Mouse (Mus musculus) liver, adult 2 months (tissue): ENCODE measurements around the gene Gm614.

Experiments
- CTCF ChIP-seq: fragments of 200-500 bp; IDR thresholded peaks from 2 replicates; pipeline ENCODE4 v1.5.1; 2011; ENCODE audit warnings: low read depth, low read length, control low read depth
- POLR2A ChIP-seq: fragments of 200-500 bp; IDR thresholded peaks from 2 replicates; pipeline ENCODE4 v1.6.1; 2011; ENCODE audit warnings: low read length, control low read depth; ENCODE audit not compliant: insufficient read depth; ENCODE audit errors: extremely low read depth

GRCm38 (mm10) chrX:101268755-101269124, 4.9 kb upstream of the Gm614 start, which contains the start of gene Gm20489:
- no peak for TF ChIP-seq CTCF
- no peak for TF ChIP-seq POLR2A
